Mouse (Mus musculus): ENCODE results near the gene Atf7ip2. TPM values are rescaled to one million over a fixed set of nuclear protein-coding genes. Genes with fewer than 3 reads are reported as not detected.

Atf7ip2 gene
- polyA plus RNA-seq, 1 experiment from 2014 or later: 0.53 TPM

Small RNAs within 50 kb of the gene (microRNA-seq; reads per million reads assigned to microRNA genes)
- not detected for gene Gm22932 (ENCODE audit: borderline number of aligned reads)

Other genes starting within 250 kb of the Atf7ip2 start
- 0.19 and 0.59 TPM in 2 replicates for gene Grin2a, start 197.2 kb upstream of the Atf7ip2 start, polyA plus RNA-seq (2014; fragmentation: Nextera tagmentation; extraction: Ambion mirVana)
- 0.27 and 0.45 TPM in 2 replicates for gene Rpl39l, start 22.5 kb upstream of the Atf7ip2 start, polyA plus RNA-seq (2014; fragmentation: Nextera tagmentation; extraction: Ambion mirVana)
- 21.9 and 24.7 TPM in 2 replicates for gene Emp2, start 121.3 kb downstream of the Atf7ip2 start, polyA plus RNA-seq (2014; fragmentation: Nextera tagmentation; extraction: Ambion mirVana)
- 0.17 and 0.23 TPM in 2 replicates for gene Tekt5, start 202.8 kb downstream of the Atf7ip2 start, polyA plus RNA-seq (2014; fragmentation: Nextera tagmentation; extraction: Ambion mirVana)
- 47.2 and 49.8 TPM in 2 replicates for gene Nubp1, start 219.2 kb downstream of the Atf7ip2 start, polyA plus RNA-seq (2014; fragmentation: Nextera tagmentation; extraction: Ambion mirVana)